Mouse (Mus musculus) right cerebral cortex, postnatal 4 days (tissue): Measurements from ENCODE around the gene Cebpb.

Source experiments
- DNase-seq: peaks from one replicate; pipeline ENCODE4 v3.0.0-alpha.2; 2022

The Cebpb gene

DNA sequence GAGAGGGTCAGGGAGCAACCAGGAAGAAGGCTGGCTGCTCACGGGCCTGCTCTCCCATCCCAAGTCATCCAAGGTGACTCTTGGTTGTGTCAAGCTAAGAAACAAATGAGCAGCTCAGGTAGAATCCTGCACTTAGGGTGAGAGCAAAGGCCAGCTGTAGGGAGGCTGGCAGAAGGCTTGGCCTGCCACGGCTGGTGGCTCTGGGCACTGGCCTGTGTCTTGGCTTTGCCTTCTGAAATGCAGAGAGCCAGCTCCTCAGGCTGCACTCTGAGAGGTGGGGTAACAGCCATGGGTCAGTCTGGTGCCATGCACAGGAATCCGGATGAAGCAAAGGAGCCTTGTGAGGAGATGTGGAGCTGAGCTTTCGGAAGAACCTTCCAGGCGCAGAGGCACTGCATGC is 20.3 kb upstream of the Cebpb start:
- no peak for DNase-seq

DNA sequence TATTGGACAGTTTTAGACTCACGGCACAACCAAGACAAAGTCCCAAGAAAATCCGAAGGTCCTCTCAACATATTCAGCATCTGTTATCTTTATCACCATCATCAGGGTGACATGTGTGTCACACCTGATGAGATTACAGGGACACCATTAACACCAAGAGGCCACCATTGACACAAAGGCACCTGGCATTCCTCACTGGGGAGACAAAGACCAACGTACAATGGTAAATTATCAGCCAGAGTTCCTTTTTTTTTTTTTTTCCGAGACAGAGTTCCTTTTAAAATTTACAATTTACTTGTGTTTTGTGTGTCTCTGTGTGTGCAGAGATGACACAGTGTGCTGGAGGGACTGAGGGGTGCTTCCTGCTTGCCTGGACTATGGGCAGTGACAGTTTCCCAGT is 19.3 kb upstream of the Cebpb start:
- no peak for DNase-seq

DNA sequence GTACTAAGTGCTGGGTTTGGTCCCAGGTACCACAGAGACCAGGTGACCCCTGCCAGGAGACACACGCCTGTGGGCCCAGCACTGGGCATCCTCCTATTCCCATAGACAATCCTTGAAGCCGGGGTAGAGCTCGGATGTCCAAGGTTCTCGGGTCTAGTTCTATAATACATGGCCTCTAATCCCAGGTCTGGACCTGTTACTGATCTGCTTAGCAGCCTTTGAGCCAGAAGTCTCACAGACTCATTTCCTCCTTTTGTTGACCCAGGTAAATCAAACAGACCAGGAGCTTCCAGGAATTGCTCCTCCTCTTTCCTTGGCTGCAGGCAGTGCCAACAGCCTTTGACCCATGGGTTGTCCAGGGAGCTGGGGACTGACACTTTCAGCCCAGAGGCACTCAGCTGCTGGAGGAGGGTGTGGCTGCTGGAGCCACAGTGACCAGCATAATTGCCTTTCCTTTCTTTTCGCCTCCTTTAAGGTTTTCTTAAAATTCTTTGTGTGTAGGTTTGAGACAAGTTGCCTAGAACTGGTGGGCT is 17.5 kb upstream of the Cebpb start:
- DNase-seq = no peak

DNA sequence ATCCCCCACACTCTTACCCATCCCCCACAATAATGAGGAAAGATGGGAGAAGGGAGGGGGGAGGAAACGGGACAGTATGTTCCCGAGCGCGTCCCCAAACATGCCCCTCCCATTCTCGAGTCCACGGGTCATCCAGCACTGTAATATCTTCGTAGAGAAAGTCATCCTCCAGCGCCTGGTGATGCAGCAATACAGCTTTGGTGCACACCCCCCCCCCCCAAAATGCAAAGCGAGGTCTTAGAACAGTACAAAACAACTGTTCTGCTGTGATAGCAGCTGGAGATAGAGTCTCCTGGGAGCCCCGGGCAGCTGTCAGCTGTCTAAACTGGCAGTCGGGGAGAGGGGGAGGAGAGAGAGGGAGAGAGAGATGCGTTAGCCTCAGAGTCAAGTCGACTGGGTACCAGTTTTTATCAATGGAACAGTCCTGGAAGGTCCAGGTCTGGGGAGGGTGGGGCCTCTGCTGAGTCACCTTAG is 16.5 kb upstream of the Cebpb start:
- DNase-seq = no peak

DNA sequence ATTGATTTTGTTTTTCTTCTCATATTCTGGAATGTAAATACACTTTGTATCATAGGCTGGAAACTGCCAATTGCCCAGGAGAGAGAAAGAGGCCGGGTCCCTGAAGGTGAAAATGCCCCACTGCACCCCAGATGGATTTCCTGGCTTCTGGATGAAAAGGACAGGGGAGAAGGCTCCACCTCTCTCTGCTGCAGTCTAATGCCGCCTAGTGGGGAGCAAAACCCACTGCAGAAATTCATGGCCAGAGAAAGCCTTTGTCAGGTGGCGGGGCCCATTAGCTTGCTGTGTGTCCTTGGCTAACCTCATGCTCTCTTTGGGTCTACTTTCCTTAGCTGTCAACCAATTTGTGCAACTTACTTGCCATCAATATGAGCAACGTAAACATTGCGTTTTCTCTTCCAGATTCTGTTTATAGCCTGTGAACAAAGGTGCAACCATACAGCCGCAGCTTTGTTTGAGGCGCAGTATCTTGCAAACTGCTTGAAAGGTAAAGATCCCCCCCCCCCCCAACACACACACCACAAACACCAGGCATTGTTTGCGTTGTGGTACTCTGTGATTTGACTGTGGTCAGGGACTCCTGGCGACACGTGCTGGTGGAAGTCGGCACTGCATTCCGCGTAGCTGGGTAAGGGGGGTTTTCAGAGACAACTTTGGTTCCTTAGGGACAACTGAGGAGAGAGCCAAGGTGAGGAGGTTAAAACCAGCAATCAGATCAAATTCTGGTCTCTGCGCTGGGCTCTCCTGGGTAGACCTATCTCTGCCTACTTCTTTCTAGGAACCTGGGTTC is 13.4 kb upstream of the Cebpb start:
- no peak for DNase-seq

DNA sequence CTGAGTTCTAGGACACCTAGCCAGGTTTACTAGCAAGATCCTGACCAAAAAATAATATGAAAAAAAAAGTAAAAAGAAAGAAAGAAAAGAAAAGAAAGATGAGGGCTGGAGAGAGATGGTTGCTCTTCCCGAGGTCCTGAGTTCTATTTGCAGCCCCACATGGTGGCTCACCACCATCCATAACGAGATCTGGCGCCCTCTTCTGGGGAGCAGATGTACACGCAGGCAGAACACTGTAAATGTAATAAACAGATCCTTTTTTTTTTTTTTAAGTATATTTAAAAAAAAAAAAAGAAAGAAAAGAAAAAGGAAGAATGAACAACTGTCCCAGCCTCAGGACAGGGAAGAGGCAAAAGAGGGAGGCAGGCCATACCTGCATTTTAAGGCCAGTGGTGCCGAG is 10.1 kb upstream of the Cebpb start:
- DNase-seq = no peak

DNA sequence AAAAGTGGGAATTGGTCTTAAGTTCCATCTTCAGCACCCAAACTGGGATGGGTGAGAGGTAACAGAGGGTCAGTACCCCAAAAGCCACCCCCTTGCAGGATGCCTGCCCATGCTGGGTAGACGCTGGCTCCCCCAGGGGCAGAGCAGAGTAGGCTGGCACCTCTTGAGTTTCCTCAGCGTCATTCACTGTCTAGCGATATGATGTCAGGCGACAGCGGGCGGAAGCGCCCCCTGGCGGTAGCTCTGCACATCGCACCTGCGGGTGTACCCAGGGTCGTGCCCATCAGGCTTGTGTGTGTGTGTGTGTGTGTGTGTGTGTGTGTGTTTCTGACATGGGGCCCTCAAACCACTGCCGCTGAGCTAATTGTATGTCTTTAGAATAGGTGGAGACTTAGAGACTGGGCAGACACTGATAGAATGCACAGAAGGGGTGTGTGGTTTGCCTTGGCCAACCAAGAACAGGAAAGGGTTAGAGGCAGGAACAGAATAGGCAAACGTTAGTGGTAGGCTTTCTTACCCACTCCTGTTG is 8.7 kb upstream of the Cebpb start:
- peak; percentile 88 for DNase-seq

DNA sequence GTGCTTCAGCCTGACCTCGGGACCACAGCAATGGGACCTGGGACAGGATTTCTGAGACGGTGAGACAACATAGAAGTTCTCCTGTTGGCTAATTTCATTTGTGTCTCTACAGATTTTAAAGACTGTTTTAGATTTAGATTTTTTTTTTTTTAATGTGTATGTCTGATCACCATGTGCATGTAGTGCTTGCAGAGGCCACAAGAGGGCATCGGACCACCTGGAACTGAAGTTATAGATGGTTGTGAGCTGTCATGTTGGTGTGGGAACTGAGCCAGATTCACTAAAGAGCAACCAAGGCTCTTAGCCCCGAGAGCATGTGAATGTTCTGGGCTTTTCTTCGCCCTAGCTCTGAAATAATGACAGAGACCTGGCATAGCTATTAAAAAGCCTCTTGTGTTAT is 8.1 kb upstream of the Cebpb start:
- DNase-seq = peak; percentile 60

DNA sequence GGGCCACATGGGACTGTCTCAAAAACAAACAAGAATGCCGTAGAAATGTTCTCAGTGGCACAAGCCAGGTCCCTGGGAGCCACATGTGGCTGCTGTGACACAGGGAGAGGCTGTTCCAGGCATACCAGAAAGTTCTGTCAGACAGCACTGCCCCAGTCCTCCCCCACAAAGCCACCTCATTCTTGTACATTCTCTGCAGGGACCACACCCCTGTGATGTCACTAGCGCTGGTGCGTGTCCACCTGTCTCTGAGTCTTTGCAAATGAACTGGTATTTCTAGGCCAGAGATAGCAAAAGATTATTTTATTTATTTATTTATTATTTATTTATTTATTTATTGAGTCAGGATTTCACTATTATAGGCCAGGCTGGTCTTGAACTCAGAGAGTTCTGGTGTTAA is 5.0 kb upstream of the Cebpb start:
- no peak for DNase-seq

DNA sequence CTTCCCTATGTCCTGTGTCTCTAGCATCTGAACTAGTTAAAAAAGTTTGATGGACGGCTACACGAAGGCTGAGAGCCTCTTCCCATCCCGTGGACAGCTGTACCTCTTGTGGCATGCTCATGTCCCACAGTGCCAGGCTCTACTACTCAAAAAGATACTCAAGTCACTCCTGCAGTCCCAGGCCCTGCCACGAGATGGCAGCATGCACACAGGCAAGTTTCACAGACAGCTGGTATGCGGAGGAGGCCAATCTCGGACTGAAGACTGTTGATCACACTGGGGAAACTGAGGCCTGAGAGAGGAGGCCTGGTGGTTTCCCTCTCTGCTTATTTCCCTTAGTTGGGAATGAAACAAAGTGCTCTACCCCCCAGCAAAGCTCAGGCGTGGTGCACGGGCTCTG is 3.6 kb upstream of the Cebpb start:
- DNase-seq = peak; percentile 97

DNA sequence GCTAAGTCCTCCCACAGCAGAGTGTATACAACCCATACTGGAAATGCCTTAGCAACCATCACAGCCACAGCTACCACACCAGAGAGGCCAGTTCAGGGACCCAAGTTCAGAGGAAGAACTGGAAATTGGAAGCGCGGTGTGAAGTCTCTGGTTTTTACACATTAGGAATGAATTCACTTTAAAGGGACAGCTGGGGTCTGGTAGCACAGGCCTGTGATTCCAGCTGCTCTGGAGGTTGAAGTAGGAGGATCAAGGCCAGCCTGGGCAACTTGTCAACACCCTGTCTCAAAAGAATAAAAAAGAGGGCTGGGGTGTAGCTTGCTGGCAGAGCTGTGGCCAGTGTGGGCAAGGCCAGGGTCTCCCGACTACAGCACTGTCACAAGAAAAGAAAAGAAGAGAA is 2.9 kb upstream of the Cebpb start:
- no peak for DNase-seq

DNA sequence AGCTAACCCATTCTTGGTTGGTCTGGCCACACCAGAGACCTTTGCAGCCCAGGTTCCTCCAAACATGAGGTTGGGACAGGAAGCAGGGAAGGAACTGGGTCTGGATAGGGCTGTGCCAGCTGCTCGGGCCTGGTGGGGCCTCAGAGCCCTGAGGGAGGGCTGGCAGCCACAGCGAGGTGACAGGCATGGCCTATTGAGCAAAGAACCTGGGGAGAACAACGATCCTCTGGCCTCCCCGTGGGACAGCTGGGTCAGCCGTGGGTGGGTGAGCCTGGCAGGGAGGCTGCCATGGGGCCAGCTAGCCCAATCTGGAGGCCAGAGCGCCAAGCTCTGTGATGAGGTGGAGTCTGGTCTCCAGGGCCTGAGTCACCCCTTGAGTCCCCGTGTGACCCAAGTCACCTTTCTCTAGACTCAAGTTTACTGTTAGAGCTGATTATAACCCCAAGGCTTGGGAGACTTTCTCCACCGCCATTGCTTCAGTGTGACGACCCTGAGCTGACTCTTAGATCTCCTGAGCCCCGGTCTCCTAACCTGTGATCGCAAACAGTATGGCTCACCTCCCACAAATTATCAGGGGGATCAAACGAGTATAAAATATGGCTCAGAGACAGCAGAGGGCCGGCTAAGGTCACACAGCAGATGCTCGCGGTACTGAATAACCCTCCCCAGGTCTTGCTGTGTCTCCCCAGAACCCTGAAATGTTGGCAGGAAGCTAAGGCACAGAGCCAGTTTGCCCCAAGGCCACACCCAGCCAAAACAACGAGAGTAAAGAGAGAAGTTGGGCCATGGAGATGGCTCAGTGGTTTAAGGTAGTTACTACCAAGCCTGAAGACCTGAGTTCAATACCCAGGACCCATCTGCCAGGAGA is 2.1 kb upstream of the Cebpb start:
- no peak for DNase-seq

DNA sequence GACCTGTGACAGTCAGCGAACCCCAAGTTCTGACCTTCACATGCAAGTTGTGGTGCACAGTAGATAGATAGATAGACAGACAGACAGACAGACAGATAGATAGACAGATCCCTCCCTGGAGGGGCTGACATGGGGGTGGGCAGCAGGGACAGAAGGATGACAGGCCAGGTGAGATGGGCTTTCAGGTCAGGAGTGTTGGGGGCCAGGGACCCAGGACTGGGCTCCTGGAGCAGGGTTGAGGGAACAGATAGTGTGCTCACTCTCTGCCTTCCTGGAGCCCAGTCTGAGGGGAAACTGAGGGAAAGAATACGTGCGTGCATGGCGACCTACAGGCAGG is 1.5 kb upstream of the Cebpb start:
- DNase-seq = no peak

DNA sequence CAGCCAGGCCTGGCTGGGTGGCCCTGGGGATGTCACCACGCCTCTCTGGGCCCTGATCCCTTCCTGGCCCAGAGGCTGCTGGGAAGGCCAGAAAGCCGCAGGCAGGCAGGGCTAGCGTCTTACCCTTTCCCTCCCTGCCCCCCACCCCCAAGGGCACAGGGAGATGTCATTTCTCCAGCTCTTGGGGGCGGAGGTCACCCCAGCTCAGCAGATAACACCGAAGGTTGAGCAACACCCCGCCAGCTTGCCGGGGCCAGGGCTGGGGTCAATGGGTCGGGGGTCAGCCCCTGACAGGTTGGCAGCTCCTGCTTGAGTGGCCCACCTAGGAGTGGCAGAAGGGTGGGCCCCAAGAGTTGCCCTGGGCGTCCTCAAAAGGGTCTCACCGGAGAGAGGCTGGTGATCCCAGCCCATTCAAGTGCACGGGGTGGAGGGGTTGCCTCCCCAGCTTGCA is 1.0 kb upstream of the Cebpb start:
- no peak for DNase-seq

DNA sequence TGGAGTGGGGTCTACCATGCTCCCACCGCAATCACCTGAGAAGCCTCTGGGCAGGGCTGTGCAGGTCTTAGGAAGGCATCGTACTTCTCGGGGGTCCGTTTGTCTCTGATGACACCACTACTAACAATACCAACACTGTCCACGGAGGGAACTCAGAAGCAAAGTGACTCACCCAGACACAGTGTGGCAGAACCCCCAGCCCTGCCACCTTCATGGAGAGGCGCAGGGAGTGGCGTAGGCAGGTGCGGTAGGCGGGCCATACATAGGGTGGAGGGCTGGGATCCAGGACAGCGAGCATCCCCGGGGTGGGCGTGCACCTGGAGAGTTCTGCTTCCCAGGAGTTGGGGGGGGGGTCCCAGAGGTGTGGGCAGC is 603 bp upstream of the Cebpb start:
- no peak for DNase-seq

DNA sequence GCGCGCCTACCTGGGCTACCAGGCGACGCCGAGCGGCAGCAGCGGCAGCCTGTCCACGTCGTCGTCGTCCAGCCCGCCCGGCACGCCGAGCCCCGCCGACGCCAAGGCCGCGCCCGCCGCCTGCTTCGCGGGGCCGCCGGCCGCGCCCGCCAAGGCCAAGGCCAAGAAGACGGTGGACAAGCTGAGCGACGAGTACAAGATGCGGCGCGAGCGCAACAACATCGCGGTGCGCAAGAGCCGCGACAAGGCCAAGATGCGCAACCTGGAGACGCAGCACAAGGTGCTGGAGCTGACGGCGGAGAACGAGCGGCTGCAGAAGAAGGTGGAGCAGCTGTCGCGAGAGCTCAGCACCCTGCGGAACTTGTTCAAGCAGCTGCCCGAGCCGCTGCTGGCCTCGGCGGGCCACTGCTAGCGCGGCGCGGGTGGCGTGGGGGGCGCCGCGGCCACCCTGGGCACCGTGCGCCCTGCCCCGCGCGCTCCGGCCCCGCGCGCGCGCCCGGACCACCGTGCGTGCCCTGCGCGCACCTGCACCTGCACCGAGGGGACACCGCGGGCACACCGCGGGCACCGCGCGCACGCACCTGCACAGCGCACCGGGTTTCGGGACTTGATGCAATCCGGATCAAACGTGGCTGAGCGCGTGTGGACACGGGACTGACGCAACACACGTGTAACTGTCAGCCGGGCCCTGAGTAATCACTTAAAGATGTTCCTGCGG is 945 bp downstream of the Cebpb start, which contains the start of gene Tmem189:
Gene Tmem189, minus strand, starts transcription at position 322 of the 718 bp plus-strand sequence.
- peak; percentile 34 for DNase-seq

DNA sequence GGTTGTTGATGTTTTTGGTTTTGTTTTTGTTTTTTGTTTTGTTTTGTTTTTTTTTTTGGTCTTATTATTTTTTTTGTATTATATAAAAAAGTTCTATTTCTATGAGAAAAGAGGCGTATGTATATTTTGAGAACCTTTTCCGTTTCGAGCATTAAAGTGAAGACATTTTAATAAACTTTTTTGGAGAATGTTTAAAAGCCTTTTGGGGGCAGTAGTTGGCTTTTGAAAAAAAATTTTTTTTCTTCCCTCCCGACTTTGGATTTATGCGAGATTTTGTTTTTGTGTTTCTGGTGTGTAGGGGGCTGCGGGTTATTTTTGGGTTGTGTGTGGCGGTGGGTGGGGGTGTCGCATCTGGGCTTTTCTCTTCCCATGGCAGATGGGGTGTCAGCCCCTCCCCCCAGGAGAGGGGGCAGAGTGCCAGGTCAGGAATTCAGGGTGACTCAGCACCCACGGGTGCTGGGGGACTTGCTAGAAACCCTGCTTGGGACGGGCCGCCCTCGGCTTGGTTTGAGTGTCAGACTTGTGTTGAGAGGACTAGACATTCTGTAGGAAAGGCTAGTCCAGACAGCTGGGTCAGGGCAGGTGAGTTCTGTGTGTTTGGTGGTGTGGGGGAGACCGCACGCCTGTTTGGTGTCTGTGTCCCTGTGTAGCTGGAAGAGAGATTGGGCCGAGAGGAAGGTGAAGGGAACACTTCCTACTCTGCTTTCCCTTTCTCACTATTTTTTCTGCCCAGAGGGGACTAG is 1.7 kb downstream of the Cebpb start:
- DNase-seq = peak; percentile 37

DNA sequence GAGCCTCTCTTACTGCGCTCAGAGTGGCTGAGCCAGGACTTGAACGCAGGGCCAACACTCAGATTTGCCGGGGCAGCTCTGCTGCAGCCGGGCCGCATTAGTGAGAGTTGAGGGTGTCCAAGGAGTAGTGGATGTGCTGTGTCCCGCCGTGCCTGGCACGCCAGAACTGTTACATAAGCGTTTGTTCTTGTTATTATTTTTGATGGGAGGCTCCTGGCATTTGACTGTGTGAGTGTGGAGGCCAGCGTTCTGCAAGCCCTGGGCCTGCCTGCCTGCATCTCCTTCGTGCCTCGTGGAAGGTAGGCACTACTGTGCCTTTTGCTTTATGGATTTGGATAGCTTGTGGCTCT is 2.2 kb downstream of the Cebpb start:
- no peak for DNase-seq

DNA sequence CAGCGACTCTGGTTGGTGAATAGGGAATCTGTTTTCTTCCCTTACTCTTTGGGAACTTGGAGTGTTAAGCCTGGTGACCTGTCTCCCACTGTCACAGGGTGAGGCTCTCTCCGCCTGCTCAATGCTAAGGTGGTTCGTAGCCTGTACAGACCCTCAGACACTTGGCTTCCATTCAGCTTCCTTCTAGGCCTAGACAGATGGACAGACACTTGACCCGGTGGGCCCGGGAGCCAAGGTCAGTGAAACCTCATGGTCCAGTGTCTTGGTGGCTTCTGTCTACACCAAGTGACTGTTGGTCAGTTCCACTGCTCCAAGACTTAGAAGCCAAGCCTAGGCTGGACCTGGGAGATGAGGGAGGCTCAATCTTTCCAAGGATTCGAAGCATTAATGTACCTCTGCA is 2.7 kb downstream of the Cebpb start:
- no peak for DNase-seq

DNA sequence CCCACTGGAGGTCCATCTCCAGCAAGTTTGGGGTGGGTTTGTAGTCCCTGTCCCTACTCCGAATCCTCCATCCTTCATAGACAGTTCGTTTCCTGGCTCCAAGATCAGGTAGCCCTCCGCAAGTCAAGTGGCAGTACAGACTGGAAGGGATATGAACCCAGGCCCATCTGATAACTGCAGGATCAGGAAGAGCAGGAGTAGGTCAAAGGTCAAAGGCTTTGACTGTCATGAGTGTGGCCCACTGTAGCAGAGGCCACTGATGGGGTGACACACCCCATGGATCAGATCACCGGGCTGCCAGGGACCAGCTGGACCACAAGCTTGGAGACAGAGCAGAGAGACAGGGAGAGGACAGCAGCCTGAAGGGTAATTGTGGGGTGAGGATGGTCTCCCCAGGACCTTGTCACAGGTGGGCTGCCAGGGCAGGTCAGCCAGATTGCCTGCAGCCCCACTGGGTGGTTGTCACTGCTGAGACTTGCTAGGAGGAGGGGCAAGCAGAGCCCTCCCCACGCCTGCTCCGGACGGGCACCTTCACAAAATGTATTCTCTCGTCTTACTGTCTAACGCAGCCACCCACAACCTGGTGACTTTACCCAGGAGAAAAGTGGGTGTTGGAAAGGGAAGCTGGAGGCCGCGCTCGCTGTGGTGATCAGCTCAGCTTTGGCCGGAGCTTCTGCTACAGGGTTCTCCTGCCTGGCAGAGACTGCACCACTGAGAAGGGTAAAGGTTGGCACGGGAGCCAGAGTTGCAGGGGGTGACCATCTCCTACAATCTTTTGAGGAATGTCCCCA is 3.4 kb downstream of the Cebpb start:
- no peak for DNase-seq

DNA sequence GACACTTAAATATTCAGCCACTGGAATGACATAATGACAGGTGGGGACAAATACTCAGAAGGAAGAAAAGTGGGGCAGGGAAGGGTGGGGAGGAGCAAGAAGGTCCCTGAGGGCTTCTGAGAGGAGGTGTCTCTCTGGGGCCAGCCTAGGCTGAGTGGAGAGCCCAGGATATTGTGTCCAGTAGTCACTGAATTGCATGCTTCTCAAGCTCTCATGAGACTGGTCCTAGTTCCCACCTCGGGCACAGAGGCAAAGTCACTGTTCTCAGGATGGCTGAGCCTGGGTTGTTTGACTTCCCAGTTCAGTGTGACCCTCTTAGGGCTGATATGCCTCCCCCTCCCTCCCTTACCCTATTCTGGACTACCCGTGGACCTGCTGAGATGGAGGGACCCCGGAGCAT is 4.1 kb downstream of the Cebpb start:
- DNase-seq = no peak

DNA sequence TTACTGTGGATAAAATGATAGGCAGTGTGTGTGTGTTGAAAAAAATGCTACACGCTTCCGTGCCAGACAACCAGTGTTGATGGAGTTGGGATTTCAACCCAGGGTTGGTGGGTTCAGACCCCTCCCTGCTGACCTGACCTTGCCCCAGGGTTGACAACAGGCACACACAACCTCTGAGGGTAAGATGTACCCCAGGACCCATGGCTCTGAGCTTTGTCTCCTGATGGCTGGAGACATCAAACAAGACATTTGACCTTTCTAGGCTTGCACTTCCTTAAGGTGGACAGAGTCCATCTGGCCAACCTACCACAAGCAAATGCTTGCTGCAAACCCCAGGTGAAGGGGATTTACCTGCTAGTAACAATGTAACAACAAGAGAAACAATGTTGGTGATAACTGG is 4.8 kb downstream of the Cebpb start:
- no peak for DNase-seq
